Mouse (Mus musculus): Measurements from ENCODE around the gene Gm45062. TPM values are rescaled to one million over a fixed set of nuclear protein-coding genes. Genes with fewer than 3 reads are reported as not detected.
A peak's percentile ranks its signal among the peaks of the same experiment; 100 is the strongest.
"Not testable (repeated sequence)": the region's sequence is repeated elsewhere in the genome, so short reads cannot be mapped to it uniquely, and the experiment has no call there.

Gm45062 gene
- polyA plus RNA-seq, 2 experiments from 2014 or later = 57.3 to 62.9 TPM

GRCm38 (mm10) chr6:8316201-8316600 lies 57.0 kb downstream of the Gm45062 start:
- no peak for ATAC-seq

- no peak for ATAC-seq
Observed at GRCm38 (mm10) chr6:8319591-8319990, 60.3 kb downstream of the Gm45062 start.

- ATAC-seq = not testable (repeated sequence)
Observed at GRCm38 (mm10) chr6:8331496-8331895, 72.2 kb downstream of the Gm45062 start.

GRCm38 (mm10) chr6:8333380-8333779 lies 74.1 kb downstream of the Gm45062 start:
- ATAC-seq = no peak

- no peak for ATAC-seq
Observed at GRCm38 (mm10) chr6:8336487-8337390, 77.5 kb downstream of the Gm45062 start.

GRCm38 (mm10) chr6:8339453-8339852 lies 80.2 kb downstream of the Gm45062 start:
- ATAC-seq = no peak

GRCm38 (mm10) chr6:8343271-8343670 lies 84.0 kb downstream of the Gm45062 start:
- ATAC-seq = no peak

GRCm38 (mm10) chr6:8345219-8345856 lies 86.1 kb downstream of the Gm45062 start:
- ATAC-seq = peak; percentile 50

- ATAC-seq = no peak
Observed at GRCm38 (mm10) chr6:8347154-8347553, 87.9 kb downstream of the Gm45062 start.

GRCm38 (mm10) chr6:8348344-8348743 lies 89.1 kb downstream of the Gm45062 start:
- ATAC-seq = no peak

- ATAC-seq = peak; percentile 59
Observed at GRCm38 (mm10) chr6:8349060-8349670, 89.9 kb downstream of the Gm45062 start.

GRCm38 (mm10) chr6:8351507-8351906 lies 92.3 kb downstream of the Gm45062 start:
- ATAC-seq = peak; percentile 31

GRCm38 (mm10) chr6:8352533-8353168 lies 93.4 kb downstream of the Gm45062 start:
- ATAC-seq = no peak

- no peak for ATAC-seq
Observed at GRCm38 (mm10) chr6:8353461-8353860, 94.2 kb downstream of the Gm45062 start.

- no peak for ATAC-seq
Observed at GRCm38 (mm10) chr6:8354846-8355245, 95.6 kb downstream of the Gm45062 start.

GRCm38 (mm10) chr6:8358232-8358631 lies 99.0 kb downstream of the Gm45062 start:
- no peak for ATAC-seq

GRCm38 (mm10) chr6:8358782-8359181 lies 99.5 kb downstream of the Gm45062 start:
- ATAC-seq = no peak

- ATAC-seq = no peak
Observed at GRCm38 (mm10) chr6:8360805-8361204, 101.6 kb downstream of the Gm45062 start.

- no peak for ATAC-seq
Observed at GRCm38 (mm10) chr6:8364033-8364756, 104.9 kb downstream of the Gm45062 start.

- no peak for ATAC-seq
Observed at GRCm38 (mm10) chr6:8364757-8365150, 105.5 kb downstream of the Gm45062 start.

GRCm38 (mm10) chr6:8367675-8368074 lies 108.4 kb downstream of the Gm45062 start:
- ATAC-seq = no peak

GRCm38 (mm10) chr6:8368198-8368864 lies 109.1 kb downstream of the Gm45062 start:
- no peak for ATAC-seq
